Comparison of ENCODE assay signal across 14 mouse cellular contexts in the genomic region with DNA sequence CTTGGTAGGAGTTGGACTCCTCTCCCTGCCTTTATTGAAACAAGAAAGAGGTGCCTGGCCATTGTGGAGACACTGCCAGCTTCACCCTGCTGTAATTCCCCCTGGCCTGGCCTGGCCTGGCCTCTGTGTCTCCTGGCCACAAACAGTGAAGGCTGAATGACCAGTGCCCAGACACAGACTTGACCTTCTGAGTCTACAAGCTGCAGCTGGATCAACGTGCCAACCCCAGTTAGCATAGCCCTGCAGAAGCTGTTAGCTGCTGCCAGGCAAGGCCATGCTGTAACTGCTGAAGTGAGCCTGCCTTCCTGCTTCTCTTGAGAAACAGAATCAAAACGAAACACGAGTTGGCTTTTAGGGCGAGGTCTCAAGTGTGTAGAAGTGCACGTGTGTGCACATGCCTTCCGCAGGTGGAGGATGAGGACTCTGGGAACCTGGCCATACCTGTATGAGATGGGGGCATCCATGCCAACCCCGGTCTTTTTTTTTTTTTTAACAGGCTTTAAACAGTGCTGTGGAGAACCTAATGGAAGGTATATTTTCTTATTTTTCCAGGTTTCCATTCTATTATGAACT. TPM values are rescaled to one million over a fixed set of nuclear protein-coding genes. Genes with fewer than 3 reads are reported as not detected.
DNase-seq lines count a peak whose midpoint lies in the region; ATAC-seq and TF ChIP-seq lines count a peak whose summit lies in the region.
"Had no signal": no experiment of that assay in that cellular context is flagged by ENCODE, and none has a peak within 500 bp of the region (broad histone marks: within the 10 kb centered on the region; RNA-seq: fewer than 3 reads in every experiment).

No protein-coding gene starts in this region.

- no peak overlapping the region for H3ac ChIP-seq in myocyte (ENCODE audit: control insufficient read depth, insufficient read length)

- peak overlapping the region; percentile 78 for H3K27ac ChIP-seq in forebrain, embryonic 14.5 days (ENCODE audit: low read depth, low read length)
- H3K27ac ChIP-seq in forebrain, embryonic 11.5 days (ENCODE audit: low read depth, low read length) = no peak overlapping the region
- peak overlapping the region; percentile 14; the same call in 1 of the 2 replicates for H3K27ac ChIP-seq in midbrain, embryonic 16.5 days (ENCODE audit: low read length)
- no peak overlapping the region for H3K27ac ChIP-seq in midbrain, embryonic 10.5 days (replicated peaks)
- H3K27ac ChIP-seq in forebrain, embryonic 16.5 days (ENCODE audit: low read length) = peak overlapping the region; percentile 67
- H3K27ac ChIP-seq: limb, embryonic 15.5 days; macrophage had no signal

- 89% methylated on average over 7 of the region's 7 CpGs for WGBS in forebrain, embryonic 14.5 days
- WGBS in forebrain, embryonic 11.5 days = 93% methylated on average over 7 of the region's 7 CpGs
- WGBS in midbrain, embryonic 16.5 days = 88% methylated on average over 7 of the region's 7 CpGs
- WGBS in midbrain, embryonic 10.5 days = 93% methylated on average over 7 of the region's 7 CpGs
- 83% methylated on average over 7 of the region's 7 CpGs for WGBS in forebrain, embryonic 16.5 days

- no peaks in the 10 kb centered on the region for H3K27me3 ChIP-seq in forebrain, embryonic 14.5 days (replicated peaks; ENCODE audit: control insufficient read depth, insufficient read depth, low read length)
- H3K27me3 ChIP-seq in forebrain, embryonic 11.5 days (ENCODE audit: control insufficient read depth, insufficient read depth, low read length) = no peaks in the 10 kb centered on the region
- no peaks in the 10 kb centered on the region for H3K27me3 ChIP-seq in midbrain, embryonic 16.5 days (ENCODE audit: control insufficient read depth, insufficient read depth, low read depth, low read length)
- no peaks in the 10 kb centered on the region for H3K27me3 ChIP-seq in midbrain, embryonic 10.5 days (ENCODE audit: low read depth, poor library complexity, severe bottlenecking)
- H3K27me3 ChIP-seq in forebrain, embryonic 16.5 days (replicated peaks; ENCODE audit: control insufficient read depth, insufficient read depth, low read length) = no peaks in the 10 kb centered on the region
- H3K27me3 ChIP-seq in myocyte (ENCODE audit: control insufficient read depth, insufficient read depth, insufficient read length) = no peaks in the 10 kb centered on the region
- H3K27me3 ChIP-seq: limb, embryonic 15.5 days had no signal

- no peak overlapping the region for H3K4me2 ChIP-seq in forebrain, embryonic 14.5 days (ENCODE audit: low read length)
- no peak overlapping the region for H3K4me2 ChIP-seq in forebrain, embryonic 11.5 days (ENCODE audit: low read depth, low read length, severe bottlenecking)
- no peak overlapping the region for H3K4me2 ChIP-seq in midbrain, embryonic 16.5 days (ENCODE audit: low read length)
- no peak overlapping the region for H3K4me2 ChIP-seq in forebrain, embryonic 16.5 days (ENCODE audit: low read length)
- peak overlapping the region; percentile 21 for H3K4me2 ChIP-seq in myocyte (ENCODE audit: low read depth)
- H3K4me2 ChIP-seq: limb, embryonic 15.5 days had no signal

- H3K9ac ChIP-seq in forebrain, embryonic 14.5 days (ENCODE audit: low read length) = no peak overlapping the region
- no peak overlapping the region for H3K9ac ChIP-seq in forebrain, embryonic 11.5 days (ENCODE audit: low read length)
- no peak overlapping the region for H3K9ac ChIP-seq in midbrain, embryonic 16.5 days (ENCODE audit: low read depth, low read length)
- H3K9ac ChIP-seq in forebrain, embryonic 16.5 days (replicated peaks; ENCODE audit: low read depth, low read length) = no peak overlapping the region
- H3K9ac ChIP-seq: limb, embryonic 15.5 days had no signal

- ATAC-seq in forebrain, embryonic 14.5 days = no peak
- no peak for ATAC-seq in forebrain, embryonic 11.5 days (replicated peaks; ENCODE audit: low FRiP score)
- no peak for ATAC-seq in midbrain, embryonic 16.5 days
- no peak for ATAC-seq in forebrain, embryonic 16.5 days
- ATAC-seq in monocyte, adult 5-6 weeks (replicated peaks; ENCODE audit: insufficient number of reproducible peaks, low FRiP score, low TSS enrichment, poor library complexity, severe bottlenecking) = no peak
- ATAC-seq: intestine, embryonic 16.5 days had no signal

- H3K4me1 ChIP-seq in forebrain, embryonic 14.5 days (ENCODE audit: control insufficient read depth, insufficient read depth, low read length) = peaks cover 2% of the 10 kb centered on the region; the same call in 1 of the 2 replicates
- no peaks in the 10 kb centered on the region for H3K4me1 ChIP-seq in forebrain, embryonic 11.5 days (replicated peaks; ENCODE audit: control insufficient read depth, insufficient read depth, low read length)
- no peaks in the 10 kb centered on the region for H3K4me1 ChIP-seq in midbrain, embryonic 16.5 days (ENCODE audit: control insufficient read depth, insufficient read depth, low read length)
- no peaks in the 10 kb centered on the region for H3K4me1 ChIP-seq in midbrain, embryonic 10.5 days
- peaks cover 6% of the 10 kb centered on the region for H3K4me1 ChIP-seq in forebrain, embryonic 16.5 days (replicated peaks; ENCODE audit: control insufficient read depth, insufficient read depth, low read length)

- no peak for DNase-seq in forebrain, embryonic 14.5 days (ENCODE audit: low spot score)
- no peak for DNase-seq in forebrain, embryonic 11.5 days (ENCODE audit: low spot score)
- no peak for DNase-seq in midbrain, embryonic 10.5 days (ENCODE audit: low spot score)
- DNase-seq in urinary bladder, postnatal 10 days (ENCODE audit: low spot score) = no peak
- DNase-seq: cerebellum, postnatal 10 days; heart, postnatal 4 days; kidney, postnatal 4 days had no signal

- peaks cover 22% of the 10 kb centered on the region; the same call in 1 of the 2 replicates for H3K36me3 ChIP-seq in forebrain, embryonic 14.5 days (ENCODE audit: control insufficient read depth, insufficient read depth, low read length)
- H3K36me3 ChIP-seq in forebrain, embryonic 11.5 days (ENCODE audit: control insufficient read depth, insufficient read depth, low read length) = no peaks in the 10 kb centered on the region; the same call in 1 of the 2 replicates
- peaks cover 16% of the 10 kb centered on the region for H3K36me3 ChIP-seq in midbrain, embryonic 16.5 days (ENCODE audit: control insufficient read depth, insufficient read depth, low read length)
- peaks cover 7% of the 10 kb centered on the region; the same call in 1 of the 2 replicates for H3K36me3 ChIP-seq in midbrain, embryonic 10.5 days
- peaks cover 11% of the 10 kb centered on the region for H3K36me3 ChIP-seq in forebrain, embryonic 16.5 days (ENCODE audit: control insufficient read depth, insufficient read depth)
- H3K36me3 ChIP-seq in myocyte (ENCODE audit: control insufficient read depth, insufficient read depth) = no peaks in the 10 kb centered on the region
- H3K36me3 ChIP-seq: limb, embryonic 15.5 days had no signal

- H3K9me3 ChIP-seq in forebrain, embryonic 14.5 days (replicated peaks; ENCODE audit: control insufficient read depth, low read length) = no peaks in the 10 kb centered on the region
- H3K9me3 ChIP-seq in forebrain, embryonic 11.5 days (ENCODE audit: control insufficient read depth, low read length) = 0 out of 2 replicates have a peak, but pooled peaks cover 2% of the 10 kb centered on the region
- H3K9me3 ChIP-seq in midbrain, embryonic 16.5 days (replicated peaks; ENCODE audit: control insufficient read depth, low read length, poor library complexity, severe bottlenecking) = no peaks in the 10 kb centered on the region
- H3K9me3 ChIP-seq in midbrain, embryonic 10.5 days (replicated peaks) = peaks cover 4% of the 10 kb centered on the region; the same call in 1 of the 2 replicates
- no peaks in the 10 kb centered on the region; the same call in 1 of the 2 replicates for H3K9me3 ChIP-seq in forebrain, embryonic 16.5 days (ENCODE audit: control insufficient read depth, low read length)
- H3K9me3 ChIP-seq: limb, embryonic 15.5 days had no signal

- no peak for TF ChIP-seq POLR2A in myocyte (IDR thresholded peaks at IDR 0.05; ENCODE audit: insufficient read length, low read depth)

- no peaks in the 10 kb centered on the region for H3K79me2 ChIP-seq in myocyte (ENCODE audit: control insufficient read depth, insufficient read depth)

- H3K4me3 ChIP-seq in forebrain, embryonic 14.5 days (ENCODE audit: low read depth, low read length) = no peak overlapping the region
- H3K4me3 ChIP-seq in forebrain, embryonic 11.5 days (ENCODE audit: low read depth, low read length) = no peak overlapping the region
- no peak overlapping the region for H3K4me3 ChIP-seq in midbrain, embryonic 16.5 days (ENCODE audit: low read depth, low read length)
- no peak overlapping the region for H3K4me3 ChIP-seq in midbrain, embryonic 10.5 days
- no peak overlapping the region for H3K4me3 ChIP-seq in forebrain, embryonic 16.5 days (replicated peaks; ENCODE audit: low read length)
- H3K4me3 ChIP-seq in myocyte = no peak overlapping the region
- H3K4me3 ChIP-seq: limb, embryonic 15.5 days had no signal

TF ChIP-seq in myocyte, 11 proteins besides CTCF, POLR2A, EP300 and RAD21 (continues in another document):
- TF ChIP-seq USF1 (IDR thresholded peaks at IDR 0.05; ENCODE audit: low read depth) (no peak), TCF3 (IDR thresholded peaks at IDR 0.05; ENCODE audit: insufficient read length, low read depth) (no peak), MYOD1 (IDR thresholded peaks at IDR 0.05; ENCODE audit: control insufficient read depth in 1 of 3, insufficient read length in 2 of 3, low read depth in 2 of 3) (no peak), TCF12 (IDR thresholded peaks at IDR 0.05; ENCODE audit: insufficient read depth, poor library complexity, severe bottlenecking) (no peak)

RNA-seq across cellular contexts. Expression of a gene that starts 54.0 kb away (rescaled TPM):
- polyA plus RNA-seq in forebrain, embryonic 14.5 days (2014; fragmentation: Nextera tagmentation; extraction: Ambion mirVana) = 44.9 and 51.5 TPM in 2 replicates
- 56.5 and 59.4 TPM in 2 replicates for polyA plus RNA-seq in forebrain, embryonic 11.5 days (2014; fragmentation: Nextera tagmentation; extraction: Ambion mirVana)
- polyA plus RNA-seq in midbrain, embryonic 16.5 days (2015; fragmentation: Nextera tagmentation; extraction: Ambion mirVana) = 36.1 and 39.4 TPM in 2 replicates
- 60.9 and 67.4 TPM in 2 replicates for polyA plus RNA-seq in midbrain, embryonic 10.5 days (2016; fragmentation: Nextera tagmentation; extraction: Ambion mirVana)
- polyA plus RNA-seq in forebrain, embryonic 16.5 days (2015; fragmentation: Nextera tagmentation; extraction: Ambion mirVana) = 42.9 and 43.8 TPM in 2 replicates
- 17.4 TPM for polyA plus RNA-seq in myocyte (2012; fragmentation: generic; extraction: Trizol)
- 9.6 to 29.0 TPM (median 17.5 TPM) in 3 replicates for total RNA-seq in monocyte, adult 5-6 weeks (2017)

RNA-seq across cellular contexts. Expression of a gene that starts 58.4 kb away (rescaled TPM):
- polyA plus RNA-seq in forebrain, embryonic 14.5 days (2014; fragmentation: Nextera tagmentation; extraction: Ambion mirVana) = 157 and 163 TPM in 2 replicates
- 201 and 211 TPM in 2 replicates for polyA plus RNA-seq in forebrain, embryonic 11.5 days (2014; fragmentation: Nextera tagmentation; extraction: Ambion mirVana)
- 149 and 151 TPM in 2 replicates for polyA plus RNA-seq in midbrain, embryonic 16.5 days (2015; fragmentation: Nextera tagmentation; extraction: Ambion mirVana)
- polyA plus RNA-seq in midbrain, embryonic 10.5 days (2016; fragmentation: Nextera tagmentation; extraction: Ambion mirVana) = 219 and 226 TPM in 2 replicates
- 148 and 155 TPM in 2 replicates for polyA plus RNA-seq in forebrain, embryonic 16.5 days (2015; fragmentation: Nextera tagmentation; extraction: Ambion mirVana)
- polyA plus RNA-seq in myocyte (2012; fragmentation: generic; extraction: Trizol) = 128 TPM
- total RNA-seq in monocyte, adult 5-6 weeks (2017) = 77.9 to 115 TPM (median 82.7 TPM) in 3 replicates

Comparison
In these comparisons a context has a peak if more than half of its experiments do, and no peak if none do; other contexts are left out.
1. H3K27ac ChIP-seq: peak in forebrain, embryonic 14.5 days (single experiment), midbrain, embryonic 16.5 days (single experiment) and forebrain, embryonic 16.5 days (single experiment); none in forebrain, embryonic 11.5 days (single experiment) and midbrain, embryonic 10.5 days (single experiment).